Mouse (Mus musculus) midbrain, embryonic 15.5 days (tissue): Measurements from ENCODE around the gene Stxbp5. TPM values are rescaled to one million over a fixed set of nuclear protein-coding genes. Genes with fewer than 3 reads are reported as not detected.

ENCODE experiments used
- ATAC-seq: fragments of 200-750 bp; cut with Nextera tagmentation; replicated peaks from 2 replicates; pipeline ENCODE4 v1.8.0; 2017; ENCODE audit warnings: moderate TSS enrichment
- H3K27ac ChIP-seq: fragments of 300-500 bp; sonication (generic); 2 replicates; pipeline ENCODE4 v1.5.1; 2015; ENCODE audit warnings: mild to moderate bottlenecking, inconsistent platforms
- H3K27me3 ChIP-seq: fragments of 300-500 bp; sonication (generic); replicated peaks from 2 replicates; pipeline ENCODE4 v1.6.1; 2015; ENCODE audit warnings: inconsistent platforms
- H3K36me3 ChIP-seq: fragments of 300-500 bp; sonication (generic); replicated peaks from 2 replicates; pipeline ENCODE4 v1.6.1; 2015; ENCODE audit warnings: inconsistent platforms
- H3K4me1 ChIP-seq: fragments of 300-500 bp; sonication (generic); 2 replicates; pipeline ENCODE4 v1.6.1; 2015; ENCODE audit warnings: inconsistent platforms
- H3K4me2 ChIP-seq: fragments of 300-500 bp; sonication (generic); 2 replicates; pipeline ENCODE4 v1.6.1; 2015; ENCODE audit warnings: inconsistent platforms, mild to moderate bottlenecking, moderate library complexity
- H3K4me3 ChIP-seq: fragments of 300-500 bp; sonication (generic); 2 replicates; pipeline ENCODE4 v1.5.1; 2015; ENCODE audit warnings: mild to moderate bottlenecking, inconsistent platforms
- H3K9ac ChIP-seq: fragments of 300-500 bp; sonication (generic); 2 replicates; pipeline ENCODE4 v1.6.1; 2015; ENCODE audit warnings: mild to moderate bottlenecking, inconsistent platforms
- H3K9me3 ChIP-seq: fragments of 300-500 bp; sonication (generic); 2 replicates; pipeline ENCODE4 v1.6.1; 2016; ENCODE audit warnings: inconsistent platforms
- WGBS: fragments of 180-500 bp; shearing (Covaris S2); methylation state at CpG from one replicate; pipeline ENCODE4 v1.1.7; 2015; ENCODE audit warnings: mixed read lengths; 5-methylcytosine and 5-hydroxymethylcytosine counted together
- polyA plus RNA-seq: library from polyadenylated mRNA; unstranded; fragments of >200 nt; fragmentation: Nextera tagmentation; extraction: Ambion mirVana; gene quantifications from 2 replicates; pipeline ENCODE4 v1.2.1, GENCODE M21; 2015

The Stxbp5 gene
- polyA plus RNA-seq, 1 experiment from 2014 or later, result 10.6 TPM

DNA sequence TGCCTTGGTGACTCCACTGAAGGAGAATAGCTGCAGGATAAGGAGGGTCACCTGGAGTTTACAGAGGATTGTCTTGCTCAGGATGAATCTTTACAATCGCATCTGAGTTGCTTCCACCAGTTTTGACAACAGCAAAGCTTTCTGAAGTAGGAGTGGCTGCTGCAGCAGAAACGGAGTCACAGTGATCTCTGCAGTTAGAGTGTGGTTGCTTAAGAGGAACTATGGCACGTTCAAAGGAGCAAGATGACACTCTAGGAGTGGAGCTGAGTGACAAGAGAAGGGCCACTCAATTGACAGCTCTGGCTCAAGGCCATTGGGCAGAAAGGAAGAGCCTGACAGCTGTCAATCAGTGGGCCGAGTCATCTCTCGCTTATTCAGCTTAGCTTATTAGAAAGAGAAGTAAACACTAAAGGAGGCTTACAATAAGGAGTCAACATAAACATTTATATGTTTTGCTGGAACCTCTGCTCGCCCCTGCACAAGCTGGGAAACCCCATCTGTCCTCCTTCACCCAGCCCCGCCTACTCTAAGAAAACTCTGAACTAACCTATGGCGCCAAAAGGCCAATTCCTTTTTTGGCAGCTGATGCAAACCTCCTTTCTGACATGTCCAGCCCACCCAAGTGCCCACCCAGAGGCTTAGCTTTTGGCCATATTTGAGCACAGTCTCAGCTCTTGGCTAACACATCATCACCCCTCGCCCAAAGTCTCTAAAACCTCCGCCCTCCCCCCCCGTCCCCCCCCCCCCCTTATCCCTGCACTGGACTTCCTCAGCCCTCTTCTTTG, 178.2 kb downstream of the Stxbp5 start:
- H3K4me3 ChIP-seq, result no peak overlapping the region
- H3K9ac ChIP-seq, result no peak overlapping the region
- H3K4me1 ChIP-seq, result no peaks in the 10 kb centered on the region
- H3K4me2 ChIP-seq, result no peak overlapping the region
- no peaks in the 10 kb centered on the region for H3K9me3 ChIP-seq
- WGBS, result 88% methylated on average over 10 of the region's 11 CpGs
- H3K36me3 ChIP-seq, result no peaks in the 10 kb centered on the region
- no peak overlapping the region for H3K27ac ChIP-seq
- no peak for ATAC-seq
- H3K27me3 ChIP-seq, result no peaks in the 10 kb centered on the region

DNA sequence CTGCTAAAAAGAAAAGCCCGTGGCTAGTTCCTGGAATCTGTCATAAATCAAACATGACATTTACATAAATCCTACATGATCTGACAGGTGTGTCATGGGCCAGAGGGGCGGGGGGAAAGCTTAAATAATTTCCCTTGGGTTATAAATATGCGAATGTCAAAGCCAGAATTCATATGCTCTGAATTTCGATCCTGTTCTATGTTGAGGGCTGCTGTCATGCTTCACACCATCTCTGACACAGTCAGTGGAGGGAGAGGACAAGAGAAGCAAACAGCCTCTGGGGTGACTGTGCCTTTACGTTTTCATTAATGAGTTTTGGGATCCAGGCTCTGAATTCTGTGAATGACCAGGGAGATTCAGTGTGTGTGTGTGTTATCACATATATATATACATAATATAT, 180.9 kb downstream of the Stxbp5 start:
- H3K9ac ChIP-seq, result no peak overlapping the region
- no peaks in the 10 kb centered on the region for H3K4me1 ChIP-seq
- no peaks in the 10 kb centered on the region for H3K9me3 ChIP-seq
- H3K4me2 ChIP-seq, result no peak overlapping the region
- H3K4me3 ChIP-seq, result no peak overlapping the region
- H3K27ac ChIP-seq, result no peak overlapping the region
- no peaks in the 10 kb centered on the region for H3K36me3 ChIP-seq
- H3K27me3 ChIP-seq, result no peaks in the 10 kb centered on the region
- ATAC-seq, result peak; percentile 78
- 44% methylated on average over 5 of the region's 5 CpGs for WGBS

DNA sequence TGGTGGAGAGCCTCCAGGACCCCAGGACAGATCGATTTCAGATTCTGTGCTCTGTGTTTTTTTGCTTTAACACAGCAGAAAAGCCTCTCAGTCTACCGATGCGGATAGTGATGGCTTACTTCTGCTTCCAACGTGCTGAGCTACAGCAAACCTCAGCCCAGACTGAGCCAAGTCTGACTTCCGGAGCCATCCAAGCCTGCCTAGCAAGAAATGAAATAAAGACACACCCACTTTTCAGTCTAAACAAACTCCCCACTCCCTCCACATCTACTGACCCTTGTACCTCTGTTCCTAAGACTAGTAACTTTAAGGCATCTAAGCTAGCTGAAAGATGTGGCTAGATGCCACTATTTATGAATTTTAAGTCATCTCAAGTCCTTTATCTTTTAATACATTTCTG, 182.8 kb downstream of the Stxbp5 start:
- WGBS, result 77% methylated on average over 5 of the region's 5 CpGs
- Histone ChIP-seq H3K9ac (no peak overlapping the region), H3K36me3 (no peaks in the 10 kb centered on the region), H3K27ac (no peak overlapping the region), H3K9me3 (no peaks in the 10 kb centered on the region), H3K4me1 (no peaks in the 10 kb centered on the region), H3K4me3 (no peak overlapping the region), H3K27me3 (no peaks in the 10 kb centered on the region), H3K4me2 (no peak overlapping the region)
- ATAC-seq, result no peak

Other genes with a start within 250 kb of the Stxbp5 start
- 8.0 and 9.8 TPM in 2 replicates for gene Samd5, start 225.9 kb downstream of the Stxbp5 start, polyA plus RNA-seq